Mouse (Mus musculus) gastrocnemius, postnatal 4 days (tissue): ENCODE data around the gene Insm1. TPM values are rescaled to one million over a fixed set of nuclear protein-coding genes. Genes with fewer than 3 reads are reported as not detected.

Experiments used
- DNase-seq, 2 experiments: peaks; one replicate each; pipeline ENCODE4 v3.0.0; 2021 to 2022; ENCODE audit warnings: low spot score in 2 of 2, mixed read lengths in 2 of 2
- long read RNA-seq, 2 experiments: library from polyadenylated mRNA; stranded (forward); transcript quantifications; one replicate each; pipeline ENCODE4 v2.0.0; 2021
- total RNA-seq, 2 experiments: library from RNA; stranded (reverse); gene quantifications; 2 replicates each; pipeline ENCODE4 v1.2.3; 2021

Insm1 gene
- under 1 TPM in 1 of 2 experiments, not detected in 1; 0.12 TPM for total RNA-seq
- long read RNA-seq, experiment 1 = 0 reads
- long read RNA-seq, experiment 2 = 0 reads

DNA sequence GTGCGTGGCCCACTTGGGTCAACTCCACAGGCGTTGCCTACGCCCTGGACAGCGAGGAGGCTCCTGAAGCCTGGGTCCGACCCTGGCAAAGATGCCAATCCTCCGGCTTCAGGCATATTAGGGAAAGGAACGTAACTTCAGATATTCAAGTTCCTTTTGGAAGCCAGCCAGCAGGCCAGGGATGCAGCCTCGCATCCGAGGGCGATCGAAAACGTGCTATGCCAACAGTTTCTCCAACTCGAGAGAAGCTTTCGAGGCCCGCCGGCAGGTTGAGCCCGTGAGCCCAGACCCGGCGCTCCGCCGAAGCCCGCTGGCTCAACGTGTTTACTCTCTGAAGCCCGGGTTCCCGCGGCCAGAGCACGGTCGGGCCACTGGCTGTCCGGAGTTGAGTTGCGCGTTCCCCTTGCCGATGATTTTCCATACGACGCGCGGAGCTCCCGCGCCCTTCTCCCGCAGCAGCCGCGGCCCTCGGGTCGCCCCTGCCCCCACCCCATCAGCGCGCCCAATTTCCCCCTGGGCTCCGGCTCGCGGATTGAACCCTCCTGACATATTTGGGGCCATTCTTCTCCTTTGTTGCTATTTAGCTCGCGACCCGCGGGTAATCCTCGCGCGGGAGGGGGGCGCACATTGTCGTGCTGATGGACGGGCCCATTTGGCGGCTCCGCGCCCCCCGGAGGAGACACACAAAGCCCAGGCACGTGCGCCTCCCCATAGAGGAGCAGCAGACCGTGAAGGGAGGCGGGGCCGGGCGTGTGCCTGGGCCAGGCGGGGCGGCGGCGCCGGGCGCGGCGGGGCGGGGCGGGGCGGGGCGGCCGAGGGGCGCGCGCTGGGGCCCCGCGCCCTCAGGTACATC lies at the start of gene Insm1:
Gene Insm1, plus strand, starts transcription at position 846 of the 853 bp plus-strand sequence.
- peak; percentile 20 to 45 for DNase-seq

DNA sequence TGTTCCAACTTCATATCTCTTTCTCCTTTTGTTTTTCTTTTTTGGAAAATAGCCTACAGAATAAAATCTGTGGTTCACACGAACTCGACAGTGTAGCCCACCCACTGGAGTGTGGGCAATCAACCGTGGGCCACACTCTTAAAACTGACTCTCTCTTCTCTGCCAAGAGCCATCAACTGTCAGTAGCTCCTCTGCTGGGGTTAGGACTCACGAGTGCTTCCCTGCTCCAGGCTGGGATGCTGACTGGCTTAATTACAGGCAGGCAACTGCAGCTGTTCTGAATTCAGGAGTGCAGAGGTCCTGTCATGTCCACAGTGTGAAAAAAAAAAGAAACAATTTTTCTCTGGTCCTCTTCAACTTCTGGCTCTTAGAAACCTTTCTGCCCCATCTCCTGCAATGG lies 49.6 kb upstream of the Insm1 start:
- DNase-seq = no peak

DNA sequence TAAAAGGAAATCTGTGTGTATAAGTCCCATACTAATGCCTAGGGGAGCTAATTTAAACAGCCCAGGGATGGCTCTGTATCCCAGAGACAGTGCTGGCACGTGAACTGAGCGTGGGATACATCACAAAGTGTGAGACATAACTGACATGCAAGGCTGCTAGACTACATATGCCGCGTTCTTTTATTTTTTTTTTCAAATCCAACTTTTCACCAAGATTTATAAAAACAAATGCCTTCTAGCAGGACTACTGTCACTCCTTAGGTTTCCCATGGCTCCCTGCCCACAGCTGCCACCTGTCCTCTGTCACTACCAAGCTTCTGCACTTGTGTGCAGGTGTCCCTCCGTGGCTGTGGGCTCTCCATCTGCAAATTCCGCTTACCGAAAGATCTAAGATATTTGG lies 47.5 kb upstream of the Insm1 start:
- DNase-seq = no peak

DNA sequence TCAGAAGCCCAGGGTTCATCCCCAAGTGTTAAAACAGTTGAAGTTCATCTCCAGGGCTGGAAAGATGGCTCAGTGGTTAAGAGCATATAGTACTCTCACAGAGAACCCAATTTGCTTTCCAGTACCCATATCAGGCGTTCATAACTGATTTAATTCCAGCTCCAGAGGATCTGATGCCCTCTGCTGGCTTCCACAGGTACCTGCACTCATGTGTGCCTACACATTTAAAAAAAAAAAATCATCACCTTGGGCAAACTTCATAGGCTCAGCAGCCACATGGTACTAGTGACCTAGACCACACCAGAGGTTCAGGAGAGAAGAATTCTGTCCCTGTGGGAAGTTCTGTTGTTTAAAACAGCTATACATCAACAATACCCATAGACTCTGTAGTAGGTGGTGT lies 43.0 kb upstream of the Insm1 start:
- no peak for DNase-seq

DNA sequence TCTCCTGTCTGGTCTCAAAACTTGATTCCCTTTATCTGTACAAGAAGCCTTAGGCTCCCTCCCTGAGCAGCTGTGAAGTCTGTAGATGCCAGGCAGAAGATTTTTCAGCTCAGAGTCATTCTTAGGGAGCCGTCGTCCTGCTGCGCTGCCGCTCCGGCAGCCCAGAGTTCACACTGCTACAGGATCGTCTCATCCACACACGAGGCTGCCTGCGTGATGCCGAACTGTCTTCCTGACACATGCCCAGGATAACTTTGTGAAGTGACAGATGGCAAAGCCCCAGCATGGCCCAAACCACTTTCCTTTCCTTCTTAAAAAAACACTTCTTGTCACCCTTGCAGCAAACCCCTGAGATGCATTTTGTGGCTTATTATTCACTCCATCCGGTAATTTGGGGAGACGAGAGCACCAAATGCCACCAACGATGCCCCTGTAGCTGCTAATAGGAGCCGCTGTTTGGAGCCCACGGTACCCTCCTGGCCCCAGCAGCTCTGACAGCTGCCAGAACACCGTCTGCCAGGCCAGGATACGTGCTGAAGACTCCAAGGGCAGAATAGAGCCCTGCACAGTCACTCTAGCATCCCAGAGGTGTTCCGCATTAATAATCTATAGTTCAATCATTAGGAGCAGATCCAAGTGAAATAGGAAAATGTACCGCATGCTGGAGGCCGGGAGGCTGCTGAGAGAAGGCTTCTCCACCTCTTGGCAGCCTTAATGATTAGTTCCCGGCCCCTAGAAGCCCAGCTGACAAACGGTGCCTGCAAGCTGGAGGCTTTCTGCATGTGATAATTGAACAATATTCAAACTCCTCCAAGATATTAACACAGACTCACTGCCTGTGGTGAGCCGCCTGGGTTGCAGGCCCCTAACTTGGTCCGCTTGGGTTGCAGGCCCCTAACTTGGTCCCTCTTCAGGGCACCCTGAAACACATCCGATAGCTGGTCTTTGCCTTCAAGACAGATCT lies 37.6 kb upstream of the Insm1 start:
- no peak for DNase-seq

DNA sequence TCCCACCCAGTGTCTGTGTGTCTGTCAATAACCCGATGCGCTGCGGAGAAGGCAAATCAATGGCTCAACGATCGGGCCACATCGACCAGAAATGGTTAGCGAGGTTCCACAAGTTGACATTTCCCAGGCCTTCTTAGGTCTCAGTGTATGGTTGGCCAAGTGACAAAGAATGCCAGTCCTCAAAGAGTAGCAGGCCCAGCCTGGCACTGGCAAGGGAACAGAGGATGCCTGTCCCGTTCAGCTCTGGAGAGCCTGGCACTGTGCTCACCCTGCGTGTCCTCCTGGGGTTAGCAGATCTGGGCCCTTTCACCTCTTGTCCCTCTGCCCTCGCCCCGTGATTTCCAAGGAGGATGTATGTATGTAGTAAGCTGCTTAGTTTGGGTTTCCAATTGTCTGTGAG lies 25.6 kb upstream of the Insm1 start:
- no peak for DNase-seq

DNA sequence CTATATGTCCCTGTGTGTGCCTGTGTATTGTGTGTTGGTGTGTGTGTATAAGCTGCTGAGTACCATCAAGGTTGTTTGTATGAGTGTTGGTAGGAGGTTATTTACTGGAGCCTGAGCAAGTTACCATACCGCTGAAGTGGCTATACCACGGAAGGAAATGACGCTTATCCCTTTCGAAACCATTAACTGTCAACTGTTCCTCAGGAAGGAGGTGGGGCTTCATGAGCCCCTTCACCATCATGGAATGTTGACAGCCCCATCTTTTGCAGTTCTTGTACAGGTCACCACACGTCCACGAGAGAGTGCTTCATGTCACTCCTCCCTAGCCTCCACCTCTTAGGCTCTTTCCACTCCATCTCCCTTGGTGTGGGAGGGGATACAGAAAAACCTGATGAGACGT lies 23.8 kb upstream of the Insm1 start:
- no peak for DNase-seq

DNA sequence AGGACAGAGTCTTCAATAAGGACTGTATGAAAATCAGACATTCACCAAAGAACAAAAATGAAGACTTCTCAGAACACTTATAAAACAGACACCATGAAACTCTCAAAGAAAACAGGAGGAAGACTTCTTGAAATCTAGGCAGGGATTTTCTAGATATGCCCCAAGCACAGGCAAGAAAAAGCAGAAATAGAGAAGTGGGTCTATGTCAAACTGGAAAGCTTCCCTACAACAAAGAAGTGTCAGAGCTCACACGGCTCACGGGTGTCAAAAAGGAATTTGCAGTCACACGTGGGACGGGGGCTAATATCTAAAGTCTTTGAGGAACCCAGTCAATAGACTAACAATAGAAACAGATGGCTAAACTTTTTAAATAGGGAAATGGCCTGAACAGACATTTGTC lies 10.8 kb upstream of the Insm1 start:
- no peak for DNase-seq

DNA sequence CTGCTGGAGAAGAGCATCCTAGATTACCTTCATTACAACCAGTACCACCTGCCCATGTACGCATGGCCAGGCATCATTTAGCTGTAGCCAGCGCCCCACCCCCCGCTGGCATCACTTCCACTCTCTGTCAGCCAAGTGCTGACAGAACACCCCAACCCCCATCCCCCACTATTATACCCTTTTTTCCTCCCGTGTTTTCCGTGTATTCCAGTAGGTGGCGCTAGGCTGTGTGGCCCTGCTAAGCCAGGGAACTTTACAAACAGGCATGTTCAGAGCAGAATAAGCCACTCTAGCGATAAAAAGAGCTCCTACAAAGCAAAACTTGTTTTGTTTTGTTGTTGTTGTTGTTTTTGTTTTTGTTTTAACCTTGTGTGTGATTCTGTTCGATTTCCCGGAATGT lies 7.0 kb upstream of the Insm1 start:
- DNase-seq = no peak

DNA sequence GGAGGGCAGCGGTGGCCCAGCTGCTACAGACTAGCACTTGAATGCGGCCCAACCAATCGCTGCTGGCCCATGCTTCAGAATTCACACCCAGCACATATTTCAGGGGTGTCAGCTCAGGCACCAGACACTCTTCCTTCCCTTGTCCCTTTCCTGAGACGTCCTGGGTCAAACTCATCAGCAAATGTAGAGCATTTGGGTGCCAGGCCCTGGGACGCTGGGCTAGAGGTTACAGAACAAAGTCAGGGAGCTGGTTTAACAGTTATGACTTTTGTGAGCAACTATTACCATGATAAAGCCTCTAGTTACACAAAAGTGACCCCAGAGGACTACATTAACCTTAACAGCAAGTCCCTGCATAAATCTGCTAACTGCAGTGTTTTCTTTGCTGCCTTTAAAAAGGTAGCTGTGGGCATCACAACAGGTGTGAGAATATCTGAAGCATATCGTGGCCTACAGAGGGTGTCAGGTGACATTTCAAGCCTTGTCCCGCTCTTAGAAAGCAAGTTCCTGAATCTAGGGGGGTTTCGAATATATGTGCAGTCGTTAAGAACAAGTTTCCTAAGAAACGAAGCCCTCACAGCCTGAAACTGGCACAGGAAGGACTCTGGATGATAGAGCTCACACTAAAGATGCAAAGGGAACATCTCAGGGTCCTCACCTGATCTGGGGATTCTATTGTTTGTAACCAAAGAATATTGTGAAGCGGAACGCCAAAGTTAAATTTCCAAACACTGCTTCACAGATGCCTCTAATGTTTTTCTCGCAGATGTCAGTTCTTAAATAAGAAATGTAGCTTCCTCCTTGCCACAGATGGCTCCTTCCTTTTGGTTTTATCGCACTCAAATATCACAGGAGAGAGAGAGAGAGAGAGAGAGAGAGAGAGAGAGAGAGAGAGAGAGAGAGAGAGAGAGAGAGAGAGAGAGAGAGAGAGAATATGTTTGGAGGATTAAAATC lies 5.3 kb upstream of the Insm1 start:
- no peak for DNase-seq

DNA sequence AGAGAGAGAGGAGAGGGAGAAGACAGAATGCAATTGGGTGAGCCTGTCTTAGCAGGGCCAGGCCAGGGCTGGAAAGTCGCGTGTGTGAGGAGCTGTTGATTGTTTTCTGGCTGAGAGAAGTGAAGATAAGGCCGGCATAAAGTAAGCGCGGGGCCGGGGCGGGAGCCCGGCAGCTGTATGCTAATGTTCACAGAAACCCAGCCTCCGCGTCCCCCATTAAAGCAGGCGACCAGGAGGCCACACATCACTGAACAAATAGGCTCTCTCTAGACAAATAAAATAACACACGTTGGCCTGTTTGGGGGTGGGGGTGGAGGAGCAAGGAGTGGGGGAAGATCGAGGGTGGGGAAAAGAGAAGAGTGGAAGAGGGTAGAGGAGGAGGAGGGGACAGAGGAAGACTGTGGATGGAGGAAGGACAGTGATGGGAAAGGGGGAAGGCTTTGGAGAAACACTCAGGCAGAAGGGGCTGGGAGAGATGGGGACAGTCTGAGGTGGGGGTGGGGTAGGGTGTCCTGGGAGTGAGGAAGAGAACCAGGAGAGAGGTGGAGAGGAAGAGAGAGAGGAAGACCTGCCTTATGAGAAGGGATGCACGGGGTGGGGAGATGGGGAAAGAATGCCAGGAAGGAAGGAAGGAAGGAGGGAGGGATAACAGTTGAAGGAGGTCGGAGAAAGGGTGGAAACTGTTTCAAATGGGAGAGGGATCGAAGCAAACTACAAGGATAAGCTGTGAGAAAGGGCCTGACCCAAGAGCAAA lies 4.3 kb upstream of the Insm1 start:
- DNase-seq = no peak

DNA sequence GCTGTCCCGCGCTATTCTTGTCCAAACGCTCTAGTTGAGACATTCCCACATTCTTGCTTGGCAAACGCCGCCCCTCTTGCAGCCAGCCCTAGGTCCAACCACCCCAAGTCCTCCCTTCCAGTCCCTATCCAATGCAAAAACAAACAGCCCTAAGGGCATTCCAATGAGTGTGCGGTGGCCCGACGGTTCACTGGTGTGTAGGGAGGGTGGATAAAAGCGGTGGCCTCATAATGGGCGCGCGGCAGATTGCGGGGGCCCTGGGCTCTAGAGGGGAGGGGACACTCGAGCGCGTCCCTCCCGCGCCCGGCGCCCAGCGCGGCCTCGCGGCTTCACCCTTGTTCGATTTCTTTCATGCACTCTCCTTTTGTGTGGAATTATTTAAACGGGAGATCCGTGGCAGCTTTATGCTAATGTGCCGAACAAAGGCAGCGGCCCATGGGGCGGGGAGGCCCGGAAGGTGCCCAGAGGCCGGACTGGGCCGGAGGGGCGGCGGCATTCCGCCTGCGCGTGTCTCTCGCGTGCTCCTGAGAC lies 3.5 kb upstream of the Insm1 start:
- DNase-seq = peak in 1 of 2 experiments; percentile 18

DNA sequence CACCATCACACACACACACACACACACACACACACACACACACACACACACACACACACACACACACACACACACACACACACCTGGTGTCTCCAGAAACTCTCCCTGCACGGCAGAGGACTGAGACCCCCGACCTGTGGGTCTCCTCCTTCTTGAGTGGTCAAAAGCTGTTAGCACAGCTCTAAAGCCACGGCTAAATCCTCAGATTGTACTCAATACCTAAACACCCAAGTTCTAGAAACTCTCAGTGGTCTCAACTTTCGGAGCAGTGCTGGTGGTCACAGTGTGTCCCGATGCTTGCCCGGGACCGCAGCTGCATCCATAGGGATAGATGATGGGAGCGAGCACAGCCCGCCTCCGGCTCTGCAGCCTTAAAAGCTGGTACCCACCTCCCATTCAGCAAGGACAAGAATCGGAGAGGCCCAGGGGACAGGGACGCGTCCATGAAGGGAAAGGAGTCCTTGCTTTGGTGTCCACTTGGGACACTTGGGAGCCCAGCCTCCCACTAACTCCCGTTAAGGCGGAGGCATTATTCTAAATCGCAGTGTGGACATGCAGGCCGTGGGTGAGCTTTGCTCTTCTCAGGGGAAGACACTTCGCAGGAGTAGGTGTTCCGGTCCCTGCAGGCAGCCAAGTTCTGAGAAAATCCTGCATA lies 2.7 kb upstream of the Insm1 start:
- no peak for DNase-seq

DNA sequence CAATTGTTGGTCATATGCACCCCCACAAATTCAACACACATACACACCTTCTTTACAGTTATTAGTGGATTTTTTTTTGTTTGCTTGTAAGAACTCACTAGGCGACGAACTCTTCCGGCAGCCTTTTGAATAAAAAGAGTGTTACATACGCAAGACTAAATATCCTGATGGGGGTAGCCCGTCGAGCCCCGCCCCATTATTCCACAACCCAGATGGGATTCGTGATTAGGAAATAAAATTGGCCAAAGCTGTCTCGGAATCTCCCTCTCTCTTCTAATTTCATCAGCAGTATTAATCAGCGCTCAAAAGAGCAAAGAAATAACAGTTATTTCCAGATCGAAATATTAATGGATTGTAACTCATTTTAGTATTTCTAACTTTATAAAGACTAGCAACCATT lies 1.9 kb upstream of the Insm1 start:
- no peak for DNase-seq

DNA sequence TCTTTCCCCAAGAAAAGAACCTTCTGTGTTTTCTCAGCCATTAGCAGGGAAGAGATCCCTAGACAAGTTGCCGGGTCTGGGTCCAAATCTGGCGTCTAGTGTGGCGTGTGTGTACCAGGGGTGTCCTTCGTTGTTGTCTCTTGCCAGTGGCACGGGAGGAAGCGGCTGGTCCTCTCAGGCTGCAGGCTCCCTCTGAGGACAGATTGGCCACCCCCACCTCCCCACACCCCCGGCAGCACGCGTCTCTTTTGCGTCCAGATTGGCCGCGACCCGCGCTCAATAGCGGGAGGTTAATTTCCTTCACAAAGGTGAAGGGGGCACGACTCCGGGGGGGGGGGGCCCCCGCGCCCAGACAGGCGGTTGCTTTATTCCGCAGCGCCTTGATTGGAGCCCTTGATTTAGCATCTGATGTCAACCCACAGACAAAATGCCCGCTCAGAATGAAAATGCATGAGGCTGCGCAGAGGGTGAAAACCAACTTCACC lies 1.1 kb upstream of the Insm1 start:
- DNase-seq = no peak

DNA sequence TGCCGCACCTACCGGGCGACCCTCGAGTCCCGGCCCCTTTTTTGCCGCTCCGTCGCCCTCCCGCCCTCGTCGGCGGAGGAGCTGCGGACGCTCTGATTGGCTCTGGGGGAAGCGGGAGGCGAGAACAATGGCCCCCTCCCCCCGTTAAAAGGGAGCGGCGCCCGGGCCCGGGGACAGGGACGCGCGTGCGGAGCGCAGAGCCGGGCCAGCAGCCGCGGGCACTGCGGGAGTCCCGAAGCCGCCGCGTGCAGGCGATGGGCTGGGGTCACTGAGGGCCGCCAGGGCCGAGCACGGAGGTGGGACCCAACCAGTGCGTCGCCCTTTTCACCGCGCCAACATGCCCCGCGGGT lies 183 bp downstream of the Insm1 start:
- peak in 1 of 2 experiments; percentile 20 for DNase-seq

DNA sequence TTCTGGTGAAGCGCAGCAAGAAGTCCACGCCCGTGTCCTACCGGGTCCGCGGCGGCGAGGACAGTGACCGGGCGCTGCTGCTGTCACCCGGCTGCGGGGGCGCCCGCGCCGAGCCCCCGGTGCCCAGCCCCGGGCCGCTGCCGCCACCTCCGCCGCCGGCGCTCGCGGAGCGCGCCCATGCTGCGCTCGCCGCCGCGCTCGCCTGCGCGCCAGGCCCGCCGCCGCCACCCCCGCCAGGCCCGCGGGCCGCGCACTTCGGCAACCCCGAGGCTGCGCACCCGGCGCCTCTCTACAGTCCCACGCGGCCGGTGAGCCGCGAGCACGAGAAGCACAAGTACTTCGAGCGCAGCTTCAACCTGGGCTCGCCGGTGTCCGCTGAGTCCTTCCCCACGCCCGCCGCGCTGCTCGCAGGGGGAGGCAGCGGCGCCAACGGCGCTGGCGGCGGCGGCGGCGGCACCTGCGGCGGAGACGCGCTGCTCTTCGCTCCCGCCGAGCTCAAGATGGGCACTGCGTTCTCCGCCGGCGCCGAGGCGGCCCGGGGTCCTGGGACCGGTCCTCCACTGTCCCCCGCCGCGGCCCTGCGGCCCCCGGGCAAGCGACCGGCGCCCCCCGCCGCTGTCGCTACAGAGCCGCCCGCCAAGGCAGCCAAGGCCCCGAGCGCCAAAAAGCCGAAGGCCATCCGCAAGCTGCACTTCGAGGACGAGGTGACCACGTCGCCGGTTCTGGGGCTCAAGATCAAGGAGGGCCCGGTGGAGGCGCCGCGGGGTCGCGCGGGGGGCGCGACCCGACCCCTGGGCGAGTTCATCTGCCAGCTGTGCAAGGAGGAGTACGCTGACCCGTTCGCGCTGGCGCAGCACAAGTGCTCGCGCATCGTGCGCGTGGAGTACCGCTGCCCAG lies 806 bp downstream of the Insm1 start:
- DNase-seq = no peak
